Mouse (Mus musculus) cerebellum, postnatal 4 days (tissue): ENCODE results near the gene Hoxd9.

Experiments
- DNase-seq, 2 experiments: peaks; one replicate each; pipeline ENCODE4 v3.0.0; 2022; ENCODE audit warnings: low spot score in 2 of 2, mixed read lengths in 1 of 2

Gene Hoxd9

DNA sequence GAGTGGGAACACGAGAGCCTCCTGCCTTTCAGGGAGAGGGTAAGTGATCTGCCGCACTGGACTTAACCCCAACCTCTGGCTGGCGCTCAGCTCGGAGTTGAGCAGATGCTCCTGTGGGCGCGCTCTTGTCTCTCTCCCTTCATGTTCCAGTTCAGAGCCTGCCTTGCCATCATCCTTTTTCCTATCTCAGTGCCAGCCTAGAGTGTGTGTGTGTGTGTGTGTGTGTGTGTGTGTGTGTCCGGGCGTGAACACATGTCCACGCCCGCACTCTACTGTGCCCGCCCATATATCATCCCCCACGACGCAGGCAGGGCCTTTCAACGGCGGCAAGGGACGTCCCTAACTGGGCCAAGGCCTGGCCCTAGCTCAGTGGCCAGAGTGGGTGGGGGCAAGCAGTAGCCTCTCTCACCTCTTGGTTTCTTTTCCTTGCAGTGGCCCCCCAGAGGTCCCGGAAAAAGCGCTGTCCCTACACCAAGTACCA, 14.0 kb upstream of the Hoxd9 start:
- DNase-seq: no peak

GRCm38 (mm10) chr2:74684106-74684505, 13.4 kb upstream of the Hoxd9 start:
- DNase-seq: no peak

GRCm38 (mm10) chr2:74685059-74685603, 12.4 kb upstream of the Hoxd9 start:
- DNase-seq: no peak

DNA sequence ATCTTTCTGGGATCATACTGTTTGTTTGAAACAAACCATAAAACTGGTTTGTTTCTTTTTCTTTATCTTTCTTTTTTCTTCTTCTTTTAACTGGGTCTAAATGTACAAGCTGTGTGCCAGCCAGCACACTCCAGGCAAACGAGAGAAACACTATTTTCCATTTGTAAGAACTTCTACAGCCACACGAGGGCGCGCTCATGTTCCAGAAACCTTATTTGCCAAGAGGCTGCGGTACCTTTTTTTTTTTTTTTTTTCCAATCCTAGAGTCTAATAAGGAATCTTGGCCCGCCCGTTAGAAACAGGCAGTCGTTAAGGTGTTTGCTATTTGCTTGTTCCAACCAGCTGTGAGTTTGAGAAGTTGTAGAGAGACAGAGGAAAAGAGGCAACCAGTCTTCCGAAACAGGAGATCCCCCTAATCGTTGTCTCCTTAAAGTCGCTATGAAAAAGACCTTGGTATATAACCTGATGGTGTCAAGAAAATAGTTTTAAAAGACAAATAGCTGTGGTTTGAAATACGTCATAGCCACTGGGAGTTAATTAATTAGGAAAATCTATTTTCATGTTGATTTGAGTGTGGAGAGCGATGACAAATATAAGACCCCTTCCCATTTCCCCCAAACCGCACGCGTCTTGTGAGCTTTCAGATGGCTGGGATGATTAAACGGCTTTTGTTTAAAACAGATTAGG, 11.1 kb upstream of the Hoxd9 start:
- peak in 1 of 2 experiments; percentile 52 for DNase-seq

- no peak for DNase-seq
Measured at GRCm38 (mm10) chr2:74686988-74687697, 10.4 kb upstream of the Hoxd9 start.

- DNase-seq: no peak
Measured at GRCm38 (mm10) chr2:74687698-74688555, 9.6 kb upstream of the Hoxd9 start.

GRCm38 (mm10) chr2:74688795-74689573, 8.5 kb upstream of the Hoxd9 start:
- no peak for DNase-seq

GRCm38 (mm10) chr2:74689574-74690337, 7.8 kb upstream of the Hoxd9 start:
- no peak for DNase-seq

DNA sequence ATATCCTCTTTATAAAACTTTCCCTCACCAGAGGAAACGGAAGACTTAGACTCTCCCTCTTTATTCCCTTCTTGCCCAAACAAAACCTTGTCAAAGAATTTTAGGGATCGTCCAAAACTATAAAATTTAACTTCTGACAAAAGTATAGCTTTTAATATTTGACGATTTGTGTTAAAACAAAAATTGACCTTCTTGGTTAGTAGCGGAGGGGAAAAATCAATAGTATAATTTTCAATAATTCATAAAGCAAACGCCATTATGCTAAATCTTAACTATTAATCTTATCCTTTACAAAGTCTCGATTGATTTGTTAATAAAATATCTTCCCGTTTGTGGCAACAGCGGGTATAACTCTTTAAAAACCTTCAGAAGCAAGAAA, 7.2 kb upstream of the Hoxd9 start:
- DNase-seq: no peak

DNA sequence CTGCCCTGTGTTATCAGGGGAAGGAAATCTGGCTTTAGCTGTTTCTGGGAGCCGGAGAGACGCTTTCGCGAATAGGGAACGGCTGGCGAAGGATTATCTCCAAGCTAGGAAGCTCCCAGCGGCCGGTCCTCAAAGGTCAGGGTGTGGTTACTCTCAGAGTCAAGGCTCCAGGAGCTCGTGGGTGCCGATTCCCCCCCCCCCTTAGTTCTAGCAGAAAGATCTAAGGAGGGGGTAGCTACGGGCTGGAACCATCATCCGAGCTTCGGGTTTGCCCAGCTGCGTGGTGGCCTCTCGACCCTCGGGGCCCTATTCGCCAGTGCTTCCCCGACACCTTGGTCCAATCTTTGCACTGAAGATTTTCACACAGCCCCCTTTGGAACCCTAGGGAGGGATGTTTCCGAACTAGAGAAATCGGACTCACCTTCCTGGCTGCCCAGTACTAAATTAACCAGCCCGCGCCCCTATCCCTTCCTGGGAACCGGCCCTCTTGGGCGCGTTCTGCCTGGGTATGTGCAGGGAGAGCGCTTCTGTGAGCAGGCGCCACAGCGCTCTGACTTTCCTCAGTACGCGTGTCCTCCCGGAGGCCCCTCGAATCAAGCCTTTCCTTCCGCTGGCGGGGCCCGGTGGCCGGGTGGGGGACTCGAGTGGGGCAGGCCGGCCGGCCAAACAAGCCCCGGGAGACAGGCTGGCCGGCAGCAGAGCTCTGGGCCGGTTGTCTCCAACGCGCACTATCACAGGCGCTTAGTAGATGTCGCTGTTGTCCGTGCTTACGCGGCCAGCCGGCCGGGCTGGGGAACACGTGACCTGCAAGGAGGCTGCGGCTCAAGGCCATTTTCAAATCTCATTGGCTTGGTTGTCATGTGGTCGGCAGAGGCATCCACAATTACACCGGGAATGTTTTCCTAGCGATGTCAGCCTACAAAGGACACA, 6.2 kb upstream of the Hoxd9 start, which contains the start of gene Hoxd10:
Gene Hoxd10 (plus strand): TSS at position 903 of the 930 bp plus-strand sequence.
- no peak for DNase-seq

DNA sequence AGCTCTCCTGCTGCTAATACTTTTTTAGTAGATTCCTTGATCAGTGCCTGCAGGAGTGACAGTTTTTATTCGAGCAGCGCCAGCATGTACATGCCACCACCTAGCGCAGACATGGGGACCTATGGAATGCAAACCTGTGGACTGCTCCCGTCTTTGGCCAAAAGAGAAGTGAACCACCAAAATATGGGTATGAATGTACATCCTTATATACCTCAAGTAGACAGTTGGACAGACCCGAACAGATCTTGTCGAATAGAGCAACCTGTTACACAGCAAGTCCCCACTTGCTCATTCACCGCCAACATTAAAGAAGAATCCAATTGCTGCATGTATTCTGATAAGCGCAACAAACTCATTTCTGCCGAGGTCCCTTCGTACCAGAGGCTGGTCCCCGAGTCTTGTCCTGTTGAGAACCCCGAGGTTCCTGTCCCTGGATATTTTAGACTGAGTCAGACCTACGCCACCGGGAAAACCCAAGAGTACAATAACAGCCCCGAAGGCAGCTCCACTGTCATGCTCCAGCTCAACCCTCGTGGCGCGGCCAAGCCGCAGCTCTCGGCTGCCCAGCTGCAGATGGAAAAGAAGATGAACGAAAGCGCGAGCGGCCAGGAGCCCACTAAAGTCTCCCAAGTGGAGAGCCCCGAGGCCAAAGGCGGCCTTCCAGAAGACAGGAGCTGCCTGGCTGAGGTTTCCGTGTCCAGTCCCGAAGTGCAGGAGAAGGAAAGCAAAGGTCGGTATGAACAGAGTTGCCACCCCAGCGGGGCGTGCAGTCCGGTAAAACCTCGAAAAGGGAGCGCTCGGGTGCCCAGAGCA, 5.3 kb upstream of the Hoxd9 start:
- no peak for DNase-seq

- no peak for DNase-seq
Measured at GRCm38 (mm10) chr2:74692808-74693431, 4.6 kb upstream of the Hoxd9 start.

GRCm38 (mm10) chr2:74693432-74693827, 4.1 kb upstream of the Hoxd9 start:
- no peak for DNase-seq

DNA sequence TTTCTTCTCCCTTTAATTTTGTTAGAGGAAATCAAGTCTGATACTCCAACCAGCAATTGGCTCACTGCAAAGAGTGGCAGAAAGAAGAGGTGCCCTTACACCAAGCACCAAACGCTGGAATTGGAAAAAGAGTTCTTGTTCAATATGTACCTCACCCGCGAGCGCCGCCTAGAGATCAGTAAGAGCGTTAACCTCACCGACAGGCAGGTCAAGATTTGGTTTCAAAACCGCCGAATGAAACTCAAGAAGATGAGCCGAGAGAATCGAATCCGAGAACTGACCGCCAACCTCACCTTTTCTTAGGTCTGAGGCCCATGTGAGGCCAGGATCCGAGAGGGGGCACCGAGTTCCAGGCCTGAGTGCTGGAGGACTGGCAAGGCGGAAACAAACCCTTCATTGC, 3.5 kb upstream of the Hoxd9 start:
- DNase-seq: no peak

- DNase-seq: no peak
Measured at GRCm38 (mm10) chr2:74695383-74695782, 2.1 kb upstream of the Hoxd9 start.

DNA sequence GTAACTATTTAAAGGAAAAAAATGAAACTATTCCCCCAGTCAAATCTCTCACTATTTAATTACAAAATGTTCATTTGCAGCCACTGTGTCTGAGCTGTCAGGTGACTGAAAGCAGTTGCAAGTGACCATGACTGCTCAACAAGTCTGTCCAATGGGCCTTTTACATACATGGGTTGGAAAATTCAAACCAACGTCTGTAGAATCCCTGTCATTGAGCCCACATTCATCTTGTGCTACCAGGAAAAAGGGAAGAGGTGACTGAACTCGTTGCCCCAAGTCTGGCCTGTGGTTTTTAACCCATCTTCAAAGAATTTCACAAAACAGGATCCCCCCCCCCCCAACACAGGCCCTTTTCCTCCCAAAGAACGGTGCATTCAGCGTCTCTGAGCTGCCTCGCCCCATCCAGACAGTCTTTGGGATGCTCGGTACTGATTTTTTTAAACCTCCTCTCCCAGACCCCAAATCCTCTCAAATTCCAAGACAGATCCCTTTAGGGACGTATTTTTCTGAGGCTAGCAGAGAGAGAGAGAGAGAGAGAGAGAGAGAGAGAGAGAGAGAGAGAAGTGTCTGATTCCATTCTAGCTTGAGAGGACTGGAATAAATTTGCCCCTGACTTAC, 1.6 kb upstream of the Hoxd9 start:
- DNase-seq: no peak
